Mouse (Mus musculus) heart, embryonic 10.5 days (tissue): ENCODE measurements around the gene Ranbp3. TPM values are rescaled to one million over a fixed set of nuclear protein-coding genes. Genes with fewer than 3 reads are reported as not detected.

Experiments
- DNase-seq: peaks from one replicate; pipeline ENCODE4 v3.0.0-alpha.2; 2017; ENCODE audit warnings: low spot score
- H3K27ac ChIP-seq: fragments of 300-500 bp; sonication (generic); 2 replicates; pipeline ENCODE4 v1.5.1; 2016; ENCODE audit warnings: mild to moderate bottlenecking
- H3K27me3 ChIP-seq: fragments of 300-500 bp; sonication (generic); 2 replicates; pipeline ENCODE4 v1.6.1; 2016; ENCODE audit warnings: mild to moderate bottlenecking; ENCODE audit not compliant: poor library complexity, insufficient read depth, severe bottlenecking
- H3K36me3 ChIP-seq: fragments of 300-500 bp; sonication (generic); 2 replicates; pipeline ENCODE4 v1.6.1; 2016; ENCODE audit warnings: mild to moderate bottlenecking, moderate library complexity
- H3K4me1 ChIP-seq: fragments of 300-500 bp; sonication (generic); 2 replicates; pipeline ENCODE4 v1.6.1; 2016; ENCODE audit warnings: mild to moderate bottlenecking
- H3K4me3 ChIP-seq: fragments of 300-500 bp; sonication (generic); 2 replicates; pipeline ENCODE4 v1.5.1; 2016; ENCODE audit warnings: mild to moderate bottlenecking, moderate library complexity
- H3K9me3 ChIP-seq: fragments of 300-500 bp; sonication (generic); 2 replicates; pipeline ENCODE4 v1.6.1; 2016; ENCODE audit warnings: mild to moderate bottlenecking, moderate library complexity
- WGBS: fragments of 180-500 bp; shearing (Covaris S2); methylation state at CpG from one replicate; pipeline ENCODE4 v1.1.7; 2016; 5-methylcytosine and 5-hydroxymethylcytosine counted together
- polyA plus RNA-seq: library from polyadenylated mRNA; unstranded; fragments of >200 nt; fragmentation: Nextera tagmentation; extraction: Ambion mirVana; gene quantifications from 2 replicates; pipeline ENCODE4 v1.2.1, GENCODE M21; 2016

Ranbp3 gene
- polyA plus RNA-seq, 1 experiment from 2014 or later = 105 TPM

DNA sequence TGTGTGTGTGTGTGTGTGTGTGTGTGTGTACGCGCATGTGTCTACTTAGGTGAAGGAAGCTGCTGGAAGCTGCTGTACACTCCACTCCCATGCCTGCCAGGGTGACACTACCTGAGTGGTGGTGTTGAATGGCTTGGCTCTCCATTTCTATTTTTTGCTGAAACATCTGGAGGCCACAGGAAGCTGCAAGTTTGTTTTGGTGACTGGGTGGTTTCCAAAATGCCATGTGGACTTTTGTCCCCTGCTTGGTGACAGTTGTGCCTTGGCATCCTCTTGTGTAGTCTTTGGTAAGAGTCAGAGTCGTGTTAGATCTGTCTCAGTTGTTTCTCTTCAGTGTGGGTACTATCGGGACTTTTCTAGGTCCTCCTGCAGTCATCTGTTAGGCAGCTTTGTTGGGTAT, 13.7 kb downstream of the Ranbp3 start:
- Histone ChIP-seq H3K27ac (no peak overlapping the region), H3K4me3 (no peak overlapping the region), H3K9me3 (no peaks in the 10 kb centered on the region), H3K36me3 (peaks cover 95% of the 10 kb centered on the region), H3K4me1 (peaks cover 43% of the 10 kb centered on the region), H3K27me3 (no peaks in the 10 kb centered on the region)
- DNase-seq = no peak
- 91% methylated on average over 4 of the region's 4 CpGs for WGBS

DNA sequence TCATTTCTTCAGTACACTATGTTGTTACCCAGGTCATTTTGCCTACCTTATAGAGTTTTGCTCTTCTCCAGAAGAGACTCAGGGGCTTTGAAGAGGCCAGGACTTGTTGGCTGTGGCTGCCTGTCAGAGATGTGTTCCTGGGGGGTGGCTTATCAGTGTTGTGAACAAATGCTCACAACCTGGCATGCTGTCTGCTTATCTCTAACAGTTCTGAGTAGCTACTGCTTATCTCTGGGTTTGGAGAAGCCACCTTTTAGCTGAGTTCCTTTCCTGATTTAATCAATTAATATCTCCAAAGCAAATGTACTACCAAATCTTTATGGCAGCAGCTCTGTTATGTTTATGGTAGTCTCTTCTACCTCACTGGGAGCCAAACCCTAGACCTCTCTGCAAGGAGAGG, 15.0 kb downstream of the Ranbp3 start:
- Histone ChIP-seq H3K27me3 (no peaks in the 10 kb centered on the region), H3K27ac (no peak overlapping the region), H3K4me1 (peaks cover 38% of the 10 kb centered on the region), H3K4me3 (no peak overlapping the region), H3K9me3 (no peaks in the 10 kb centered on the region), H3K36me3 (peaks cover 95% of the 10 kb centered on the region)
- DNase-seq = peak; percentile 84

GRCm38 (mm10) chr17:56688689-56689088, 15.6 kb downstream of the Ranbp3 start:
- WGBS = 86% methylated on average over 2 of the region's 2 CpGs
- peaks cover 98% of the 10 kb centered on the region for H3K36me3 ChIP-seq

GRCm38 (mm10) chr17:56693395-56693794, 20.3 kb downstream of the Ranbp3 start:
- DNase-seq = no peak
- peaks cover 21% of the 10 kb centered on the region; the same call in 1 of the 2 replicates for H3K4me1 ChIP-seq
- no peak overlapping the region for H3K4me3 ChIP-seq
- H3K36me3 ChIP-seq = peaks cover 97% of the 10 kb centered on the region
- H3K27ac ChIP-seq = no peak overlapping the region
- no peaks in the 10 kb centered on the region for H3K9me3 ChIP-seq
- no peaks in the 10 kb centered on the region for H3K27me3 ChIP-seq
- 67% methylated on average over 1 of the region's 1 CpGs for WGBS

More at GRCm38 (mm10) chr17:56688689-56689088, 15.6 kb downstream of the Ranbp3 start:
- Histone ChIP-seq H3K4me1 (peaks cover 42% of the 10 kb centered on the region), H3K27me3 (no peaks in the 10 kb centered on the region), H3K9me3 (no peaks in the 10 kb centered on the region), H3K4me3 (no peak overlapping the region), H3K27ac (no peak overlapping the region)
- DNase-seq = no peak

DNA sequence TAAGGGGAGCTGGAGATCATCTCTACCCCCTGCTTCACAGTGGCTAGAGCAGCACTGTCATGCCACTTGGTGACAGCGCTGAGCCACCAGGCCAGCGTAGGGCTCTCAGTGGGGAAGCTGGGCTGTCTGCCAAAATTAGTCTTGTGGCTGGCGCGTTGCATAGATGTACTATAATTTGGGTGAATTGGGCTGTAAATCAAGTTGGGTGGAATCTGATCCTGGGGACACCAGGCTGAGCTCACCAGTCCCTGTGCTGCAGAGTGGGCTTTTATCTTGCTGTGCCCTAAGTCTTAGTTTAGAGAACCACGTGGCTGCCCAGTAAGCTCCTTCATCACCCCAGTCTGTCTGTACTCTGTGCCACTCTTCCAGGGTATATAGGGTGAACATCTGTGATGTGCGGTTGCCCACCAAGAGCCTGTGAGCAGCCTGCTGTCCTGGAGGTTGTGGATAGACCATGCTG, 20.8 kb downstream of the Ranbp3 start:
- peaks cover 97% of the 10 kb centered on the region for H3K36me3 ChIP-seq
- no peak overlapping the region for H3K27ac ChIP-seq
- no peaks in the 10 kb centered on the region for H3K27me3 ChIP-seq
- H3K4me1 ChIP-seq = peaks cover 18% of the 10 kb centered on the region; the same call in 1 of the 2 replicates
- WGBS = 72% methylated on average over 6 of the region's 6 CpGs
- H3K4me3 ChIP-seq = no peak overlapping the region
- no peak for DNase-seq
- H3K9me3 ChIP-seq = no peaks in the 10 kb centered on the region

DNA sequence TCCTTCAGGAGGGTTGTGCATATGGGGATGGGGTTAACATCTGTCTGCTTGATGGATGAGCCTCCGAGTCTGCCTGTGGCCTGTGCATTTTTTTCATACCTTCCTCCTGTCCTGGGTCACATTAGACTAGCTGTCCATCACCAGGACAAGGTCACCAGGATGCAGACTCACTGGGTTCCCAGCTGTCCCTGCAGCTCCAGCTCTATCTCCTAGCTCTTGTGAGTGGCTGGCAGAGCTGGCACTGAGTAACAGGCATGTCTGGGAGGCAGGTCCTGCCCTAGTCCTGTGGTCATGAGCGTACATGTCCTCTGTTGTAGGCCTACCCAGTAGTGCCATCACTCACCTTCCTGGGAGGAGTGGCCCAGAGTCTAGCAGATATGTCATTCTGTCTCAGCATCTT, 27.4 kb downstream of the Ranbp3 start:
- H3K36me3 ChIP-seq = peaks cover 97% of the 10 kb centered on the region
- no peak for DNase-seq
- no peaks in the 10 kb centered on the region for H3K4me1 ChIP-seq
- no peaks in the 10 kb centered on the region for H3K27me3 ChIP-seq
- H3K4me3 ChIP-seq = no peak overlapping the region
- WGBS = 70% methylated on average over 2 of the region's 2 CpGs
- H3K27ac ChIP-seq = no peak overlapping the region
- H3K9me3 ChIP-seq = no peaks in the 10 kb centered on the region

DNA sequence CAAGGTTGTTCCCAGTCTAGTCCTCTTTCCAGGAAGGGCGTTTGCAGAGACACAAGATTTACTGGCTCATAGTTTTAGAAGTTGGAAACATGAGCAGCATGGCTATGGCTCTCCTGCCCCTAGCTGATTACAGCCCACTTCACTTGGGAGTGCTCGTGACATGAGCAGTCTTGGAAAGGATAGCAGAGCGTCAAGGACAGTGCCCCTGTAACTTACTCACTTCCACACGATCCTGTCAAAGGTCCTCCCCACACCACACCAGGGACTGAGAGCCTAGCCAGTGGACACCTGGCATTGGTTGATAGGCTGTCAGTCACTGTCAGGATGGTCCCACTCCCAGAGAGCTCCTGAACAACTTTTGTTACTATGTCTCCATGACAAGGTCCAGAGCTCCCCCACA, 29.9 kb downstream of the Ranbp3 start:
- H3K27ac ChIP-seq = no peak overlapping the region
- no peaks in the 10 kb centered on the region for H3K27me3 ChIP-seq
- no peaks in the 10 kb centered on the region for H3K4me1 ChIP-seq
- H3K36me3 ChIP-seq = peaks cover 96% of the 10 kb centered on the region
- no peak for DNase-seq
- no peaks in the 10 kb centered on the region for H3K9me3 ChIP-seq
- WGBS = 63% methylated on average over 4 of the region's 4 CpGs
- no peak overlapping the region for H3K4me3 ChIP-seq

GRCm38 (mm10) chr17:56706515-56706914, 33.4 kb downstream of the Ranbp3 start:
- H3K4me1 ChIP-seq = no peaks in the 10 kb centered on the region
- H3K27ac ChIP-seq = no peak overlapping the region
- no peak for DNase-seq
- H3K27me3 ChIP-seq = no peaks in the 10 kb centered on the region
- H3K9me3 ChIP-seq = no peaks in the 10 kb centered on the region
- H3K36me3 ChIP-seq = peaks cover 96% of the 10 kb centered on the region
- no peak overlapping the region for H3K4me3 ChIP-seq
- WGBS = 95% methylated on average over 1 of the region's 1 CpGs

DNA sequence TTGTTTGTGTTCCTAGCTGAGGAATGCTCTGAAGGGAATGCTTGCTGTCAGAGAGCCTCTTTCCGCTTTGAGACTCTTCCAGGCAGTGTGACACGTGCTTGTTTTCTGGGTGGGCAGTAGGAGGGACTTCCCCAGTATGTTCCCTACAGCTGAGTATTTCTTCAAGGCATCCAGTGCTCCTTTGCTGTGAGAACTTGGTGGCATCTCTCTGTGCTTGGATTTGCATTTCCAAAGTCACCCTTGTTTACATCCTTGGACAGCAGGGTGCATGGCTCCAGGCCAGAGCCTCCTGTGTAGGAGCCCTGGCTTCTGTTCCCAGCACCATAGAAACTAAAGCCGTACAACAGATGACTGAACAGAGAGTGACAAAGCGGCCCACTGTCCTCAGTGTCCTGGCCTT, 35.6 kb downstream of the Ranbp3 start:
- Histone ChIP-seq H3K4me3 (no peak overlapping the region), H3K36me3 (peaks cover 89% of the 10 kb centered on the region), H3K27me3 (no peaks in the 10 kb centered on the region), H3K4me1 (0 out of 2 replicates have a peak, but pooled peaks cover 2% of the 10 kb centered on the region), H3K9me3 (no peaks in the 10 kb centered on the region), H3K27ac (no peak overlapping the region)
- no peak for DNase-seq
- 86% methylated on average over 4 of the region's 4 CpGs for WGBS

DNA sequence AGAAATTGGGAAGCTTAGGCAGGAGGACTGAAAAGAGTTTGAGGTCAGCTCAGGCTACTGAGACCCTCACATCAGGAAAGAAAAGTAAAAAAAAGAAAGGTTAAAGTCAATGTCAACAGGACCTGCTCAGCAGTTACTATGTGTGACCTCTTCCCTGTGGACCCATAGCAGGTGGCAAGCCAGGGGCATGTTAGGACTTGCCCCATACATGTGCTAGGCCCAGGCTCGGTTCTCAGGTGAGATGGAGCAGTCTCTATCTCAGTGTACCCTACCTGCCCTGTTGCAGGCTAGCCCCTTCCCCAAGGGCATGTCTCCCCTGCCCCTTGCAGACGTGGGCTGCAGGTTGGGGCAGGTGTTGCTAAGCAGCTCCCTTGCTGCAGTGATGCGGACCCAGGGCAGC, 36.6 kb downstream of the Ranbp3 start:
- DNase-seq = no peak
- H3K36me3 ChIP-seq = peaks cover 80% of the 10 kb centered on the region
- H3K9me3 ChIP-seq = no peaks in the 10 kb centered on the region
- H3K27me3 ChIP-seq = no peaks in the 10 kb centered on the region
- H3K4me3 ChIP-seq = no peak overlapping the region
- H3K27ac ChIP-seq = no peak overlapping the region
- WGBS = 84% methylated on average over 3 of the region's 3 CpGs
- peaks cover 8% of the 10 kb centered on the region; the same call in 1 of the 2 replicates for H3K4me1 ChIP-seq

- Histone ChIP-seq H3K4me3 (peak overlapping the region; percentile 90; the same call in 1 of the 2 replicates), H3K4me1 (peaks cover 42% of the 10 kb centered on the region), H3K27me3 (no peaks in the 10 kb centered on the region), H3K9me3 (no peaks in the 10 kb centered on the region), H3K36me3 (peaks cover 33% of the 10 kb centered on the region), H3K27ac (no peak overlapping the region)
- WGBS = 41% methylated on average over 11 of the region's 11 CpGs
- no peak for DNase-seq
Measured at GRCm38 (mm10) chr17:56715360-56715759, 42.3 kb downstream of the Ranbp3 start.

DNA sequence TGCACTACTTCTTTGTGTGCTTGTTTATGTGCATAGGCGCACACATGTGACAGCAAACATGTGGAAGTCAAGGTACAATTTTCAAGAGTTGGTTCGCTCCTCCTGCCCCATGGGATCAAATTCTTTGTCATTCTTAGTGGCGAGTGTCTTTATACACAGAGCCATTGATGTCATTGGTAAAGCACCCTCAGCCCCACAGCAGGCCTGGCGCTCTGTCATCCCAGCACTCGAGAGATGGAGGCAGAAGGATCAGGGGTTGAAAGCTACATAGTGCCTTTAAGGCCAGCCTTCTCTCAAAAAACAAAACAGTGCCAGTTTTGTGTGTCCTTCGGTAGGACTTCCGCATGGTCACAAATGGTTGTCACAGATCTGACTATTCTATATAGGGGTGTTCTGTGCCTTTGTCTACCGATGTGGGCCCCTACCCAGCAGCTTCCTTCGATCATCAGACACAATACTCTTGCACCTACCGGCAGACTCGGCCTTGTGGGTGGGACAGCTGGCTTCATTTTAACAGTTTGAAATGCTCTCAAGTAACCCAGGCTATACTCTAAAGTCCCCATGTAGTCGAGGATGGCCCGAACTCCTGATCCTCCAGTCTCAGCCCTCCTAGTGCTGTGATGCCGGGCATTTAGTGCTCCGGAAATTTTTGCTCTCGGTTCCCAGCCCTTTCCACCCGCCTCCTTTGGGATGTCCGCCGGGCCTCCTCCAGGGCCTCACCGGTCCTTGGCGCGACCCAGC, 43.0 kb downstream of the Ranbp3 start:
- 25% methylated on average over 22 of the region's 22 CpGs for WGBS
- Histone ChIP-seq H3K27me3 (no peaks in the 10 kb centered on the region), H3K36me3 (peaks cover 33% of the 10 kb centered on the region), H3K27ac (peak overlapping the region; percentile 89), H3K9me3 (no peaks in the 10 kb centered on the region), H3K4me1 (peaks cover 43% of the 10 kb centered on the region), H3K4me3 (peak overlapping the region; percentile 90)
- DNase-seq = no peak

DNA sequence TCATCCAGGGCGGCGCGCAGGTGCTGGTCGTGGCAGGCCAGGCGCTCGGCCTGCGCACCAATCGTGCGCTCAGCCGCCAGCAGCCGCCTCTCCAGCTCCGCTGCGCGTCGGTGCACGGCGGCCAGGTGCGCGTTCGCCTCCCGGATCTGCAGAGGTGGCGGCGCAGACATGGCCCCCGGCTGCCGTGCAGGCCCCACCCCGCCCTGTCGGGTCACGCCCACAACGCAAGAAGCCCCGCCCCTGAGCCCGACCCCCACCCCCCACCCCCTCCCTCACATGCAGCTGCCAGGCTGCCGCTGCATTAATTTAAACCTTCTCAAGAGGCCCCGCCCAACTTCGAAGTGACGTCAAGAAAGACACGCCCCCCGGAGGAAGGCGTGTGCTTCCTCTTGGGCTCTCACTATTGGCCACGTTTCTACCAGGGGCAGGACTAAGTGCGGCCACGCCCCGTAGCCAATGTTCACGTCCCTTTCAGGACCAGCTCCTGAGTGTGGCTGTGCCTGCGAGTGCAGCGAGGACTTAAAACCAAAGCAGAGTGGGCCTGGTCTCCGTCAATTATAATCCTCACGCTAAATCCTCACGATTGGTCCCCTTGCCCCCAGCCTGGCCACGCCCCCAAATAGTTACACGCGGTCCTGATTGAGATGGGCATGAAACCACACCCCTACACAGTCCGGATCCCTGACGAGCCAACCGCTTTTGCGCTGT, 43.7 kb downstream of the Ranbp3 start:
- Histone ChIP-seq H3K9me3 (no peaks in the 10 kb centered on the region), H3K4me1 (peaks cover 43% of the 10 kb centered on the region), H3K27ac (peak overlapping the region; percentile 92), H3K4me3 (peak overlapping the region; percentile 90), H3K27me3 (no peaks in the 10 kb centered on the region), H3K36me3 (peaks cover 33% of the 10 kb centered on the region)
- under 1% methylated on average over 55 of the region's 55 CpGs for WGBS
- peak; percentile 99 for DNase-seq
